Mouse (Mus musculus): ENCODE results near the gene Platr17. TPM values are rescaled to one million over a fixed set of nuclear protein-coding genes. Genes with fewer than 3 reads are reported as not detected.

Gene Platr17
- polyA plus RNA-seq, 1 experiment from 2014 or later = 0.28 TPM

DNA sequence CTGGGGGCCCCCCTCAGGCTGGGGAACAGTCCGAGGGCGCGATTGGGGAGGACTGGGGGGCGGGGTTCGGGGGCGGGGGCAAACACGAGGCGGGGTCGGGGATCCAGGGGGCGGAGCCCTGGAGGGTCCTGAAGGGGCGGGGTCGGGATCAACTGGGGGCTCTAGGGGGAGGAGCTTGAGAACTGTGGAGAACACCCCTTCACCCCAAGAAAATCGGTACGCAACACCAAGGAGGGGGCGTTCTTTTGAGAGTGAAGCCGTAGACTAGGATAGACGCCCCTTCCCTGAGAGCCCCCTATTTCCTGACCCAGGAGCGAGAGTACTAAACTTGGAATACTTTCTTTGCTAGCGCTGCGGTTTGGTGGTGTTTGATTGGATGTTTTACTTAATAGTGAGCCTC lies 11.4 kb downstream of the Platr17 start:
- peak overlapping the region; percentile 62 for H3K9ac ChIP-seq
- H3K4me1 ChIP-seq = peaks cover 61% of the 10 kb centered on the region
- H3K36me3 ChIP-seq (ENCODE audit: poor library complexity, severe bottlenecking) = peaks cover 48% of the 10 kb centered on the region
- H3K27me3 ChIP-seq = no peaks in the 10 kb centered on the region
- ATAC-seq = peak; percentile 40
- H3K27ac ChIP-seq = peak overlapping the region; percentile 78
- H3K9me3 ChIP-seq (replicated peaks) = no peaks in the 10 kb centered on the region
- peak overlapping the region; percentile 54 for H3K4me3 ChIP-seq
- peak overlapping the region; percentile 63 for H3K4me2 ChIP-seq
- WGBS = 0% methylated on average over 16 of the region's 20 CpGs

DNA sequence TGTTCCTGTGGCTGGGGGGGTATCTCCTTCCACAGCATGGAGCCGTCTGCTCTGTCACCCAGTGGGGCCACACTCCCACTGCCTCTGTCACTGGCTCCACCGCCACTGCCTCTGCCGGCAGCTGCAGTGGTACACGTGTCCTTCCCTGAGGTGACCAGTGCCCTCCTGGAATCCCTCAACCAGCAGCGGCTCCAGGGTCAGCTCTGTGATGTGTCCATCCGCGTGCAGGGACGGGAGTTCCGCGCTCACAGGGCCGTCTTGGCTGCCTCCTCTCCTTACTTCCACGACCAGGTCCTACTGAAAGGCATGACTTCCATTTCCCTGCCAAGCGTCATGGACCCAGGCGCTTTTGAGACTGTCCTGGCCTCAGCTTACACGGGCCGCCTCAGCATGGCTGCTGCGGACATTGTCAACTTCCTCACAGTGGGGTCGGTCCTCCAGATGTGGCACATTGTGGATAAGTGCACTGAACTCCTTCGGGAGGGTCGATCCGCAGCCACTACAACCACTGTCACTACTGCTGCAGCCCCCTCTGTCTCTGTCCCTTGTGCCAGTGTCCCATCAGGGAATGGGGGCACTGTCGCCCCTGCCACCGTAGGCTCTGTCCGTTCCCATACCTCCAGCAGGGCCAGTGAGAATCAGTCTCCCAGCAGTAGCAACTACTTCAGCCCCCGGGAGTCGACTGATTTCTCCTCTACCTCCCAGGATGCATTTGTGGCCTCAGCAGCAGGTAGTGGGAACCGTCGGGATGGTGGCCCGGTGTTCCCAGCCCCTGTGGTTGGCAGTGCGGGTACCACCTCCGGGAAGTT lies 12.1 kb downstream of the Platr17 start:
- Histone ChIP-seq H3K36me3 (ENCODE audit: poor library complexity, severe bottlenecking) (peaks cover 41% of the 10 kb centered on the region), H3K4me2 (peak overlapping the region; percentile 63), H3K9me3 (replicated peaks) (no peaks in the 10 kb centered on the region), H3K27ac (no peak overlapping the region), H3K9ac (peak overlapping the region; percentile 62), H3K27me3 (no peaks in the 10 kb centered on the region), H3K4me1 (peaks cover 57% of the 10 kb centered on the region), H3K4me3 (peak overlapping the region; percentile 54)
- 73% methylated on average over 31 of the region's 31 CpGs for WGBS
- no peak for ATAC-seq

DNA sequence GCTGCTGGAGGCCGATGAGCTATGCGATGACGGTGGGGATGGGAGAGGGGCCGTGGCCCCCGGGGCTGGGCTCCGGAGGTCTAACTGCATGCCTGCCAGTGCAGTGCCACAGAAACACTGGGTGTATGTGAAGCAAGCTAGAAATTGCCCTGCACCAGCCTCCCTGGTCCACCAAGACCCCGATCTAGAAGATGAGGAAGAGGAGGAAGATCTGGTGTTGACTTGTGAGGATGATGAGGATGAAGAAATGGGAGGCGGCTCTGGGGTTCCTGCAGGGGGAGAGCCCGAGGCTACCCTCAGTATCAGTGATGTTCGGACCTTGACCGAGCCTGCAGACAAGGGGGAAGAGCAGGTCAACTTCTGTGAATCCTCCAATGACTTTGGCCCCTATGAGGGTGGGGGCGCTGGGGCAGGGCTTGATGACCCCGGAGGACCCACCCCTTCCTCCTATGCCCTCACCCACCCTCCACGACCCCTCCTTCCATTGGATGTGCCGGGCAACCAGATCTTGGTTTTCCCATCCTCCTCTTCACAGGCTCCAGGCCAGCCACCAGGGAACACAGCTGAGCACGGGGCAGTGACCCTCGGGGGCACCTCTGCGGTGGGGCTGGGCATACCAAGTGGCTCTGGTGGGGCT lies 12.8 kb downstream of the Platr17 start:
- ATAC-seq = no peak
- WGBS = 88% methylated on average over 18 of the region's 18 CpGs
- no peak overlapping the region for H3K27ac ChIP-seq
- H3K9me3 ChIP-seq (replicated peaks) = no peaks in the 10 kb centered on the region
- H3K9ac ChIP-seq = no peak overlapping the region
- H3K4me3 ChIP-seq = no peak overlapping the region
- H3K4me1 ChIP-seq = peaks cover 57% of the 10 kb centered on the region
- H3K4me2 ChIP-seq = peak overlapping the region; percentile 0; the same call in 1 of the 2 replicates
- H3K27me3 ChIP-seq = no peaks in the 10 kb centered on the region
- H3K36me3 ChIP-seq (ENCODE audit: poor library complexity, severe bottlenecking) = peaks cover 34% of the 10 kb centered on the region

DNA sequence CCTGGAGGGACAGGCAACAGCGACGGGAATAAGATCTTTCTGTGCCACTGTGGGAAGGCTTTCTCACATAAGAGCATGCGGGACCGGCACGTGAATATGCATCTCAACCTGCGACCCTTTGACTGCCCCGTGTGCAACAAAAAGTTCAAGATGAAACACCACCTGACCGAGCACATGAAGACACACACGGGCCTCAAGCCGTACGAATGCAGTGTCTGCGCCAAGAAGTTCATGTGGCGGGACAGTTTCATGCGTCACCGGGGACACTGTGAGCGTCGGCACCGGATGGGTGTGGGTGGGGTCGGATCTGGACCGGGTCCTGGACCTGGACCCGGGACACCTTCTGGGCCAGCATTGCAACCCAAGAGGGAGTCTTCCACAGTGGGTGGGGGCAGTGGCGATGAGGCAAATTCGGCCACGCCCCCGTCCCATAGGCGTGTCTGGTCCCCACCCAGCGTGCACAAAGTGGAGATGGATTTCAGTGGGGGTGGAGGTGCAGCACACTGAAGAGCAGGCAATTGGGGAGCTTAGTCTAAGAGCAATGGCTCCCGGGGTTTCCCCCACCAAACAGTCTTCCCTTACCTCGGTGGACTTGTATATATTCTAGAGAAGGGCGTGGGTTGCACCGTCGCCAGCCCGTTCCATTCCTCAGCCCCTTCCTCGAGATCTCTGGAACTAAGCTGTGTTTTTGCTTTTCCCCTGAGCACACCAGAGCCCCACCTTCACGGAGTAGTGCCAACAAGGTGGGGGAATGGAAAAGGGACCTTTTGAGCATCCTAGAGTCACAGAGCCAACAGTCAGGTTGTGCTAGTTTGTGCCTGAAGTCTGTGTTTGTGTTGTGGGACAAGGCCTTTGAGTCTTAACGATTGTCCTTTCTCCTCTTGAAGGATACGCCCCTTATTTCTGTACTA lies 13.6 kb downstream of the Platr17 start:
- Histone ChIP-seq H3K9ac (peak overlapping the region; percentile 72; the same call in 1 of the 2 replicates), H3K4me1 (peaks cover 57% of the 10 kb centered on the region)

DNA sequence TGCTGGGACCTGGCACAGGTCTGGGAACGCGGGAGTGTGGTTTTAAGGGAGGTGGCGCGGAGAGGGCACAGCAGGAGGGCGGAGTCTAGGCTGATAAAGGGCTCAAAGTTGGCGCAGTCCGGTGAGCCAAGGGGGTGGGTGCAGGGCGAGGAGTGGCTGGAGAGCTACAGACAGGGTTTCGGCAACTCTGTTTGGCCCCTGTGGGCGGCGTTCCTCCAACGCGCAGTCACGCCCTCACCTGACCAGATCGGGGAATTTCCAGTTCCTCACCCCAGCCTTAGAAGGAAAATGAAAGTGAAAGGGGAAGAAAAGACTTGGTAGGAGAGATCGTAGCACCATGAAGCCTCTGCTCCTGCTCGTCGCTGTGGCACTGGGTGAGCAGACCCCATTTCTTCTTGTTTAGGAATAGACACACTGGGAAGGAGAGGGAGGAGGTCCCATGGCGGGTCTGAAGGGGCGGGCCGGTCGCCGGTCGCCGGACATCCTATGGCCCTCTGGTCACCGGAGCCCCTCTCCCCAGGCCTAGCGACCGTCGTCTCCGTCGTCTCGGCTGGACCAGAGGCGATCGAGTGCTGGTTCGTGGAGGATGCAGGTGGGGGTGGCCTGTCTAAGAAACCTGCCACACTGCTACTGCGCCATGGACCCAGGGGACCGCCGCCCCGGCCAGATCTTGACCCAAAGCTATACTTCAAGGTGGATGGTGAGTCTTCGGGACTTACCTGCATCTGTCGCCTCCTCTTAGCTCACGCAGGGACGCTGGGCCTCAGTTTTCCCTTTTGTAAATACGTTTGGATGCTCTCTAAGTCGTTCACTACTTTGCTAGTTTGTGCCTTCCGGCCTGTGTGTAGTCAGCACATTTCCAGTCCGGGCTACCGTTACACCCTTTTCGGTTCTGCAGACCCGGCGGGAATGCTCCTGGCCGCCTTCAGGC lies 14.7 kb downstream of the Platr17 start:
- Histone ChIP-seq H3K4me1 (peaks cover 50% of the 10 kb centered on the region), H3K27ac (0 out of 2 replicates have a peak overlapping the region, but pooled peaks have one; percentile 35), H3K27me3 (no peaks in the 10 kb centered on the region), H3K4me2 (peak overlapping the region; percentile 83), H3K4me3 (peak overlapping the region; percentile 49), H3K9ac (peak overlapping the region; percentile 72), H3K36me3 (ENCODE audit: poor library complexity, severe bottlenecking) (peaks cover 18% of the 10 kb centered on the region), H3K9me3 (replicated peaks) (no peaks in the 10 kb centered on the region)
- under 1% methylated on average over 52 of the region's 52 CpGs for WGBS
- no peak for ATAC-seq

More for the DNA sequence above, 13.6 kb downstream of the Platr17 start:
- ATAC-seq = no peak
- WGBS = 62% methylated on average over 36 of the region's 37 CpGs
- Histone ChIP-seq H3K27ac (no peak overlapping the region), H3K4me3 (peak overlapping the region; percentile 49), H3K4me2 (peak overlapping the region; percentile 83), H3K9me3 (replicated peaks) (no peaks in the 10 kb centered on the region), H3K36me3 (ENCODE audit: poor library complexity, severe bottlenecking) (peaks cover 28% of the 10 kb centered on the region), H3K27me3 (no peaks in the 10 kb centered on the region)

DNA sequence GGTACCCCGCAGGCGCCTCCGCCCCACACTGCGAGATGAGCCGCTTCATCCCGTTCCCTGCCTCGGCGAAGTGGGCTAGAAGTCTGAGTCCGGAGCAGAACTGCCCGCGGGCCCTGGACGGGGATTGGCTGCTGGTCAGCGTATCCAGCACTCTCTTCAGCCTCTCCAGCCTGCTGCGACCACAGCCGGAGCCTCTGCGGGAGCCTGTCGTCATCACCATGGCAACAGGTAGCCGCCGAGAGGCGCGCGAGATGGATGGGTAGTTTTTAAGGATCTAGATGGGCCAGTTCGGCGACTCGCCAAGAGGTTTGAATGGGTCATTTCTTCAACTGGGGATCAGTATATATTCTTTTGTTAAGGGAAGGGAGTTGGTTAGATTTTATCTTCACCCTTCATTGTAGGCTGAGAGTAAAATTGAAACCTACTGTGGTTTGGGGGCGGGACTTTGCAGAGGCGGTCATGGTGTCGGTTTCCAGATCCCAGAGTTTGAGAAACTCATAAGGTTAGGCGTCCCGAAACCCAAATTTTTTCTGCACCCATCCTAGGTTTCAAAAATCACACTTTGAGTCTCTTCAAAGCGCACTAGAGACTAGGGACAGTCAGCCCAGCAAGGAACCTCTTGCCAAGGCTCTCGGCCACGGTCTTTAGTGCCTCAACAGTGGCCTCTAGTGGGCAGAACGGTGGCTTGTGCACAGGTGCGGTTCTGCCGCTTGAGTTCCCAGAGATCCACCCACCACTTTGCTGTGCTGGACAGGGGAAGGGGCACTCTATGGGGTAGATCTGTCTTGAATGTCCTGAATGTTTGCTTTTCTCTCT lies 15.6 kb downstream of the Platr17 start:
- Histone ChIP-seq H3K9me3 (replicated peaks) (no peaks in the 10 kb centered on the region), H3K36me3 (ENCODE audit: poor library complexity, severe bottlenecking) (peaks cover 13% of the 10 kb centered on the region), H3K4me3 (peak overlapping the region; percentile 49), H3K27ac (no peak overlapping the region), H3K27me3 (no peaks in the 10 kb centered on the region), H3K9ac (peak overlapping the region; percentile 72), H3K4me2 (peak overlapping the region; percentile 83), H3K4me1 (peaks cover 41% of the 10 kb centered on the region)
- WGBS = under 1% methylated on average over 36 of the region's 36 CpGs
- ATAC-seq = peak; percentile 23; the same call in 1 of the 2 replicates

DNA sequence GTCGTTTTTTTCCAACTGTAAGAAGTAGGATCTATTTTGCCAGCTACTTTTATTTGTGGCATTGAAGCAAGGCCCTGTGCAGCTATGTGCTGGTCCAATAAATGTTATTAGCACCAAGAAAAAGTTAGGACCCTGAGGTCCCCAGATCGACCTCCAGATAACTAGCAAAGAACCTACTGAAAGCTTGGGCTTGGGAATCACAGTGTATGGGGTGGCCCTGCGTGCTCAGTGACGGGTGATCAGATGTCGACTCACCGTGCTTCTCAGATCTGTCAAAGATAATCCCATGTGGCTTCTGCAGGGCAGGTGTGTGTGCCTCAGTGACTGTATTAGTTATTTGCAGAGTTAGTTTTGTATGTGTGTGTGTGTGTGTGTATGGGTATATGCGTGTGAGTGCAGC lies 16.4 kb downstream of the Platr17 start:
- 90% methylated on average over 7 of the region's 7 CpGs for WGBS
- Histone ChIP-seq H3K4me2 (no peak overlapping the region), H3K4me3 (no peak overlapping the region), H3K36me3 (ENCODE audit: poor library complexity, severe bottlenecking) (peaks cover 20% of the 10 kb centered on the region), H3K4me1 (peaks cover 40% of the 10 kb centered on the region), H3K9ac (no peak overlapping the region), H3K27me3 (no peaks in the 10 kb centered on the region), H3K27ac (no peak overlapping the region), H3K9me3 (replicated peaks) (no peaks in the 10 kb centered on the region)
- ATAC-seq = no peak

DNA sequence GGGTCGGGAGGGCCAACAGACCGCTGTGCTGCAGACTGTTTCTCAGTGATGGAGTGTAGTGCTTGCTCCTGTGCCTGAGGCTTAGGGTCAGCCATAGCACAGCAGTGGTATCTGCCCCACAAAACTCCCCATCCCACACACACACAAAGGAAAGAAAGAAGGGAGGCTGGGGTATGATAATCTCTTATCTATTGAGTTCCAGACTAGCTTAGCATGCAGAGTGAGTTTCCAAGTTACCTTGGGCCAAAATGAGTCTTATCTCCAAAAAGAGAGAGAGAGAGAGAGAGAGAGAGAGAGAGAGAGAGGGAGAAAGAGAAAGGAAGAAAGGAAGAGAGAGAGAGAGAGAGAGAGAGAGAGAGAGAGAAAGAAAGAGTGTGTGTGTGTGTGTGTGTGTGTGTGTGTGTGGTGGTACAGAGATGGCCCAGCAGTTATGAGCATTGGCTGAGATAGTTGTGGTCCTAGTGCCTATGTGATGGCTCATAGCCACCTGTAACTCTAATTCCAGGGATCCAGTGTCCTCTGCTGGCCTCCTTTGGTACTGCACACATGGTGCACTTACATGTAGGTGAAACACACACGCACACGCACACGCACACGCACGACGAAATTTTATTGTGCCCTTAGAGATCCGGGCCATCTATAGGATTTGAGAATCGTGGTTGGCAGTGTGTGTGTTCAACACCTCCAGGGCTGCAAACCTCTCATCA lies 19.8 kb downstream of the Platr17 start:
- Histone ChIP-seq H3K27me3 (no peaks in the 10 kb centered on the region), H3K9me3 (replicated peaks) (no peaks in the 10 kb centered on the region), H3K4me3 (no peak overlapping the region), H3K36me3 (ENCODE audit: poor library complexity, severe bottlenecking) (peaks cover 13% of the 10 kb centered on the region; the same call in 1 of the 2 replicates), H3K4me2 (no peak overlapping the region), H3K9ac (no peak overlapping the region), H3K4me1 (peaks cover 28% of the 10 kb centered on the region), H3K27ac (no peak overlapping the region)
- no peak for ATAC-seq
- WGBS = 88% methylated on average over 10 of the region's 10 CpGs

DNA sequence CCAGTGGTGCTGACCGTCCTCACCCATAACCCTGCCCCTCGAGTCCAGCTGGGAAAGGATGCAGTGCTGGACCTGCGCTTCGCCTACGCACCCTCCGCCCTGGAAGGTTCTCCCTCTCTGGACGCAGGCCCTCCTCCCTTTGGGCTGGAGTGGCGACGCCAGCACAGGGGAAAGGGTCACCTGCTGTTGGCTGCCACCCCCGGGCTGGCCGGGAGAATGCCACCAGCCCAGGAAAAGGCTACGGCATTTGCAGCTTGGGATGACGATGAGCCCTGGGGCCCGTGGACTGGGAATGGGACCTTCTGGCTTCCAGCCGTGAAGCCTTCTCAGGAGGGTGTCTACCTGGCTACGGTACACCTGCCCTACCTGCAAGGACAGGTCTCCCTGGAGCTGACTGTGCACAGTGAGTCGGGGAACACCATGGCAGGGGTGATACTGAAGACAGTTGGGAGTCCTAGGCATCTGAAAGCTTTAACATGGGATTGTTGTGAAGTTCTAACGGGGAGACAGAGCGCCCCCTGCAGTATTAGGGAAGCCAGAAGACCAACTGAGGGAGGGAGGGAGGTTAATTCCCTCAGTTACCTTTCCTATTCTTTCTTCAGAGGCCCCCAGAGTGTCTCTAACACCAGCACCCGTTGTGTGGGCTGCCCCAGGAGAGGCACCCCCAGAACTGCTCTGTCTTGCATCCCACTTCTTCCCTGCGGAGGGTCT lies 20.6 kb downstream of the Platr17 start:
- H3K4me2 ChIP-seq = no peak overlapping the region
- no peaks in the 10 kb centered on the region for H3K27me3 ChIP-seq
- H3K4me3 ChIP-seq = no peak overlapping the region
- no peak overlapping the region for H3K9ac ChIP-seq
- peaks cover 13% of the 10 kb centered on the region; the same call in 1 of the 2 replicates for H3K36me3 ChIP-seq (ENCODE audit: poor library complexity, severe bottlenecking)
- peaks cover 25% of the 10 kb centered on the region for H3K4me1 ChIP-seq
- H3K27ac ChIP-seq = no peak overlapping the region
- 81% methylated on average over 21 of the region's 21 CpGs for WGBS
- H3K9me3 ChIP-seq (replicated peaks) = no peaks in the 10 kb centered on the region
- ATAC-seq = no peak

Measured in forebrain, embryonic 13.5 days (tissue).